Mouse (Mus musculus): ENCODE measurements at regions not wholly inside any gene's neighbourhood (a gene's known extent, or its start where the extent isn't known, plus 50 kb on each side); places are given as distances from the start of the nearest gene placed in this dataset.
"Not testable (repeated sequence)": the region's sequence is repeated elsewhere in the genome, so short reads cannot be mapped to it uniquely, and the experiment has no call there.

GRCm38 (mm10) chr14:9393271-9393771, 727.3 kb upstream of the 4930452B06Rik start:
- peak; percentile 93 for TF ChIP-seq CTCF (IDR thresholded peaks at IDR 0.05; ENCODE audit: extremely low read depth, insufficient read depth, low read length)
- no peak for TF ChIP-seq POLR2A (IDR thresholded peaks at IDR 0.05; ENCODE audit: extremely low read depth, insufficient read depth, low read length)
- Histone ChIP-seq H3K27ac (ENCODE audit: insufficient read depth, low read length) (no peak overlapping the region), H3K4me1 (ENCODE audit: control insufficient read depth, insufficient read depth, low read length) (no peaks in the 10 kb centered on the region), H3K4me3 (ENCODE audit: insufficient read depth, low read length) (no peak overlapping the region)

GRCm38 (mm10) chr14:9389878-9390536, 724.0 kb upstream of the 4930452B06Rik start:
- H3K4me3 ChIP-seq (ENCODE audit: insufficient read depth, low read length); H3K27ac ChIP-seq (ENCODE audit: insufficient read depth, low read length); H3K4me1 ChIP-seq (ENCODE audit: control insufficient read depth, insufficient read depth, low read length): not testable (repeated sequence)

- Histone ChIP-seq H3K4me3 (ENCODE audit: insufficient read depth, low read length) (no peak overlapping the region), H3K4me1 (ENCODE audit: control insufficient read depth, insufficient read depth, low read length) (no peaks in the 10 kb centered on the region), H3K27ac (ENCODE audit: insufficient read depth, low read length) (no peak overlapping the region)
- TF ChIP-seq CTCF (IDR thresholded peaks at IDR 0.05; ENCODE audit: extremely low read depth, insufficient read depth, low read length), result no peak
- no peak for TF ChIP-seq POLR2A (IDR thresholded peaks at IDR 0.05; ENCODE audit: extremely low read depth, insufficient read depth, low read length)
These were observed 723.1 kb upstream of the 4930452B06Rik start for GRCm38 (mm10) chr14:9389180-9389579.

Data from cortical plate, adult 2 months (tissue).